Mouse (Mus musculus): ENCODE measurements at regions not wholly inside any gene's neighbourhood (a gene's known extent, or its start where the extent isn't known, plus 50 kb on each side); places are given as distances from the start of the nearest gene placed in this dataset.

DNA sequence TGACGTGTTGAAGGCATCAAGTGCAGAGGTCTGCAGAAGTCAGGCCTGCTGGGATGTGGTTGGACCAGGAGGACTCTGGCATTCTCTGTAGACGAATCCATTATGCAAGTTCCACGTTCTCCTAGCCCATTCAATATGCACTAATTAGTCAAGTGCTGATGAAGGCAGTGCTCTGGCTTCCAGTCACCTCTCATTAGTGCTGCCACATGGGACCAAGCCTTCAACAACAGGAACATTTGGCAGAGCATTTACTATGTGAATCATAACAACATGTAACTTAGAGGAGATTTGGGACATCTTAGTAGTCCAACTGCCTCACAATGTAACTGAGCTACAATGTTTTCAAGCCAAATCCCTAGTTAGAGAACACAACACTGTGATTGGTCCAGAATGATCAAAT is 92.5 kb downstream of the Nfkbiz start:
- no peak for TF ChIP-seq CTCF (IDR thresholded peaks at IDR 0.05; ENCODE audit: borderline replicate concordance, control insufficient read depth, extremely low read depth, insufficient read depth, low read length, poor library complexity)
- no peak for TF ChIP-seq POLR2A (IDR thresholded peaks at IDR 0.05; ENCODE audit: control insufficient read depth, extremely low read depth, insufficient read depth, low read length, poor library complexity)
